Mouse (Mus musculus) embryonic facial prominence, embryonic 10.5 days (tissue): ENCODE data around the gene Rnf2. TPM values are rescaled to one million over a fixed set of nuclear protein-coding genes. Genes with fewer than 3 reads are reported as not detected.

Experiments
- DNase-seq: peaks from one replicate; pipeline ENCODE4 v3.0.0-alpha.2; 2017; ENCODE audit warnings: low spot score
- H3K27ac ChIP-seq: fragments of 300-500 bp; sonication (generic); replicated peaks from 2 replicates; pipeline ENCODE4 v1.5.1; 2016; ENCODE audit warnings: mild to moderate bottlenecking
- H3K27me3 ChIP-seq: fragments of 300-500 bp; sonication (generic); replicated peaks from 2 replicates; pipeline ENCODE4 v1.6.1; 2016; ENCODE audit warnings: low read depth, mild to moderate bottlenecking; ENCODE audit not compliant: poor library complexity, severe bottlenecking
- H3K36me3 ChIP-seq: fragments of 300-500 bp; sonication (generic); replicated peaks from 2 replicates; pipeline ENCODE4 v1.6.1; 2016; ENCODE audit warnings: mild to moderate bottlenecking, moderate library complexity
- H3K4me1 ChIP-seq: fragments of 300-500 bp; sonication (generic); 2 replicates; pipeline ENCODE4 v1.6.1; 2016
- H3K4me3 ChIP-seq: fragments of 300-500 bp; sonication (generic); 2 replicates; pipeline ENCODE4 v1.5.1; 2016; ENCODE audit warnings: mild to moderate bottlenecking, moderate library complexity
- H3K9me3 ChIP-seq: fragments of 300-500 bp; sonication (generic); 2 replicates; pipeline ENCODE4 v1.6.1; 2016; ENCODE audit warnings: mild to moderate bottlenecking
- WGBS: fragments of 180-500 bp; shearing (Covaris S2); methylation state at CpG from one replicate; pipeline ENCODE4 v1.1.7; 2016; 5-methylcytosine and 5-hydroxymethylcytosine counted together
- microRNA-seq: library from miRNA; unstranded; fragments of <30 nt; microRNA quantifications from one replicate; pipeline ENCODE4, GENCODE M21; 2017
- polyA plus RNA-seq: library from polyadenylated mRNA; unstranded; fragments of >200 nt; fragmentation: Nextera tagmentation; extraction: Ambion mirVana; gene quantifications from 2 replicates; pipeline ENCODE4 v1.2.1, GENCODE M21; 2016

Gene Rnf2
- polyA plus RNA-seq, 1 experiment from 2014 or later, result 115 TPM

DNA sequence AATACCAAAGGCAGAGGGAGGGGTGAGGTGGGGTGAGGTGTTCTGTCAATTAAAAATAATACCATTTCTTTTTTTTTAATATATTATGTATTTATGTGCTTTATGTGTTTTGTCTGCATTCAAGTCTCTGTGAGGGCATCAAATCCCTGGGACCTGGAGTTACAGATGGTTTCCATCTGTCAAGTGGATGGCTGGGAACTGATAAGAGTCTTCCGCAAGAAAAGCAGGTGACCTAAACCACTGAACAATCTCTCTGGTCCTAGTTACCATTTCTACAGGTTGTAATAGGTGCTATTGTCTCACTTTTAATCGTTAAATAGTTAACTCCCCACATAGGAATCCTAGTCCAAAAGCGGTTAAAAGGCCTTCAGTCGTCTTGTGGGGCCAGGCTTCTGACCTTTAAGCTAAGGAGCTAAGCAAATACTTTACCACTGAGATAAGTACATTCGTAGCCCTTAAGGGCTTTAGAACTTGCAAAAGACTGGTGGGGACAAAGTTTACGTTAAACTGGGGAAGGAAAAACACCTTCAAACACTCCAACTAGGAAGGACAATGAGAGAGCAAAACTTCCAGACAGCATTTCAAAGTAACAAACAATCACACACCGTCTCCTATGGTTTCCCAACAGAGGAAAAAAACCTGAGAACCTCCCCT lies 73.7 kb downstream of the Rnf2 start:
- H3K4me3 ChIP-seq, result peak overlapping the region; percentile 77
- WGBS, result 27% methylated on average over 7 of the region's 7 CpGs
- H3K9me3 ChIP-seq, result no peaks in the 10 kb centered on the region
- DNase-seq, result no peak
- H3K36me3 ChIP-seq, result peaks cover 11% of the 10 kb centered on the region
- H3K27ac ChIP-seq, result no peak overlapping the region
- H3K27me3 ChIP-seq, result no peaks in the 10 kb centered on the region
- peaks cover 13% of the 10 kb centered on the region for H3K4me1 ChIP-seq

DNA sequence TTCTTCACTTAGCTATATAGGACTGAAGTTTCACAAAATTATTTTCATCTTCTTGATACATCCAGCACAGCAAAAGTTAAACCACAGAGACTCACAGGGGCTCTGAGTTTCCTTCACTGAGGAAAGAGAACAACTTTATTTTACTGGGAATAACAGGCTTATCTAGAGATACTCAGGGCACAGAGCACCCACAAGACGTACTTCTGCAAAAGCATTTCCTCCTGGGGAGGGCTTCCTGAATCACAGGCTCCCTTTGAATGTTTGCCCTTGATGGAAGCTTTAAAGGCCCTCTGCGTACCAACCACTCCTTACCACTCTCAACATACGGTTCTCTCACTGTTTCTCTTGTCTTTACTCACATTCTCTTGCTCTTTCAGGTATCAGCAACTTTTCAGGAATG lies 78.6 kb downstream of the Rnf2 start:
- no peak overlapping the region for H3K4me3 ChIP-seq
- H3K36me3 ChIP-seq, result peaks cover 54% of the 10 kb centered on the region
- no peaks in the 10 kb centered on the region for H3K9me3 ChIP-seq
- no peaks in the 10 kb centered on the region for H3K27me3 ChIP-seq
- WGBS, result 82% methylated on average over 3 of the region's 3 CpGs
- H3K27ac ChIP-seq, result no peak overlapping the region
- DNase-seq, result no peak
- H3K4me1 ChIP-seq, result peaks cover 4% of the 10 kb centered on the region

DNA sequence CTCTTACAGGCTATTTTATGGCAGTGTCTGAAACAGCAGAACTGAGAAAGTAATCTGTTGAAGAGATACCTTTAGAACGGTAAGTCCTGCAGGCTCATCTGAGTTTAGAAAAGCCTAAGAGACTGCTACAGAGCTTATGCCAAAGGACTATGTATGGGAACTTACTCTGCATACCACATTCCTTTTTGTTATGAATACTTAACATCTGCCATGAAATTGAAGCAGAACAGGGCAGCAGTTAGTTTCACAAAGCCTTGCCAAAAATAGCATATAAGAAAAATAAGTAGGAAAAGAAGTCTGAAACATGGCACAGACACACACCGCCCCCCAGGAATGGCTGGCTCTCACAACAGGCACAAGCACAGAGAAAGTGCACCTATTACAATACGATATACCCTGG lies 90.9 kb downstream of the Rnf2 start:
- Histone ChIP-seq H3K4me3 (no peak overlapping the region), H3K9me3 (no peaks in the 10 kb centered on the region), H3K4me1 (no peaks in the 10 kb centered on the region), H3K36me3 (peaks cover 69% of the 10 kb centered on the region), H3K27ac (no peak overlapping the region), H3K27me3 (no peaks in the 10 kb centered on the region)
- no peak for DNase-seq
- WGBS, result 88% methylated on average over 3 of the region's 3 CpGs

Small RNA genes within 50 kb of the gene (microRNA-seq; reads per million reads assigned to microRNA genes)
- 0.91 reads per million for gene Mir7682

Other genes starting within 250 kb of the Rnf2 start
- gene Ivns1abp, start 156.5 kb downstream of the Rnf2 start, polyA plus RNA-seq, result 402 and 404 TPM in 2 replicates
- gene Swt1, start 72.5 kb downstream of the Rnf2 start, polyA plus RNA-seq, result 19.8 and 21.1 TPM in 2 replicates
- 49.8 and 50.6 TPM in 2 replicates for gene Trmt1l, start 72.4 kb downstream of the Rnf2 start, polyA plus RNA-seq
- 0.53 and 1.00 TPM in 2 replicates for gene Fam129a, start 70.2 kb upstream of the Rnf2 start, polyA plus RNA-seq